Mouse (Mus musculus) C2C12 (cell line): ENCODE results near the gene Wdr81.

Experiments used
- CTCF ChIP-seq: IDR thresholded peaks from one replicate; pipeline ENCODE4 v1.5.1; 2011; ENCODE audit not compliant: control insufficient read depth, insufficient read depth, insufficient read length
- FOSL1 ChIP-seq: IDR thresholded peaks from one replicate; pipeline ENCODE4 v1.8.0; 2011; ENCODE audit warnings: mild to moderate bottlenecking, low read length; ENCODE audit not compliant: poor library complexity, insufficient read depth, severe bottlenecking
- USF1 ChIP-seq: IDR thresholded peaks from one replicate; pipeline ENCODE4 v1.6.1; 2011; ENCODE audit warnings: low read depth, mild to moderate bottlenecking, control low read depth, moderate library complexity

DNA sequence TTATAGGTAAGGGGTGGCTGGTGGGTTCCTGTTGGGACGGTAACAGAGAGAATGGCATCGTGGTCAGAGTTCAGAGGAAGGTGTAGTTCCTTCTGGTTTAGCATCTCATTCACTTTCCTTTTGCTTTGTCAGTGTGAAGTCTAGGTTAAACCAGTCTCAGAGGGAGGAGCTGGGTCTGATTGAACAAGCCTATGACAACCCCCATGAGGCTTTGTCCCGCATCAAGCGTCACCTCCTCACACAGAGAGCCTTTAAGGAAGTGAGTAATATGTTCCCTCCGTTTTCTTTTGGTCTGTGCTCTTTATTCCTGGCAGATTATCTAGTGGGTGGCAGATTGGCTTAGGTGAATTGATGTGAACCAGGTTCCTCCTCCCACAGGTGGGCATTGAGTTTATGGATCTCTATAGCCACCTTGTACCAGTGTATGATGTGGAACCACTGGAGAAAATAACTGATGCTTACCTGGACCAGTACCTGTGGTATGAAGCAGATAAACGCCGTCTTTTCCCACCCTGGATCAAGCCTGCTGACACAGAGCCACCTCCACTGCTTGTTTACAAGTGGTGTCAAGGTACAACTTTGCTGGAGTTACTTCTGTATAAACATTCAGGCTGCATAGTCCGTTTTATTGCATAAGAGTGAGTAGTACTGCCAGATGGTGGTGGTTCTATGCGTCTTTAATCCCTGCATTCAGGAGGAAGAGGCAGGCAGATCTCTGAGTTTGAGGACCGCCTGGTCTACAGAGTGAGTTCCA is 40.0 kb upstream of the Wdr81 start:
- TF ChIP-seq USF1 (no peak), FOSL1 (no peak), CTCF (no peak)
